24 mouse cellular contexts compared by ENCODE assay signal in genomic region chr11:120034306-120034705, GRCm38 (mm10). TPM values are rescaled to one million over a fixed set of nuclear protein-coding genes. Genes with fewer than 3 reads are reported as not detected.
A peak's percentile ranks its signal among the peaks of the same experiment; 100 is the strongest.
DNase-seq lines count a peak whose midpoint lies in the region; ATAC-seq and TF ChIP-seq lines count a peak whose summit lies in the region.
"Had no signal": no experiment of that assay in that cellular context is flagged by ENCODE, and none has a peak within 500 bp of the region (broad histone marks: within the 10 kb centered on the region; RNA-seq: fewer than 3 reads in every experiment).

No protein-coding gene starts in this region.

- no peak for TF ChIP-seq POLR2A in bone marrow, adult 2 months (IDR thresholded peaks at IDR 0.05; ENCODE audit: borderline replicate concordance, control insufficient read depth, low read depth, low read length)

- no peaks in the 10 kb centered on the region for H3K36me3 ChIP-seq in liver, embryonic 15.5 days (replicated peaks)
- H3K36me3 ChIP-seq in liver, embryonic 12.5 days = no peaks in the 10 kb centered on the region
- 0 out of 2 replicates have a peak, but pooled peaks cover 3% of the 10 kb centered on the region for H3K36me3 ChIP-seq in midbrain, postnatal 0 days (ENCODE audit: insufficient read depth, low read length)
- H3K36me3 ChIP-seq: embryonic facial prominence, embryonic 12.5 days; heart, embryonic 13.5 days; liver, embryonic 13.5 days had no signal

- no peak for DNase-seq in heart, postnatal 10 days
- no peak for DNase-seq in midbrain, postnatal 0 days (ENCODE audit: low spot score)
- DNase-seq: adrenal gland, postnatal 14 days; cerebellum, adult 8-10 months; heart, adult 11 months; heart, postnatal 36 days; kidney, adult 8-10 months; kidney, postnatal 25 days; layer of hippocampus, adult 9-11 months; liver, embryonic 13.5 days; thymus, adult 18-20 months; thymus, postnatal 4 days had no signal

- no peaks in the 10 kb centered on the region for H3K27me3 ChIP-seq in liver, embryonic 15.5 days
- no peaks in the 10 kb centered on the region; the same call in 1 of the 2 replicates for H3K27me3 ChIP-seq in liver, embryonic 12.5 days (replicated peaks)
- no peaks in the 10 kb centered on the region for H3K27me3 ChIP-seq in midbrain, postnatal 0 days (ENCODE audit: insufficient read depth, low read length)
- H3K27me3 ChIP-seq: embryonic facial prominence, embryonic 12.5 days; heart, embryonic 13.5 days; liver, embryonic 13.5 days; Patski had no signal

- no peak overlapping the region for H3K4me2 ChIP-seq in liver, embryonic 15.5 days
- H3K4me2 ChIP-seq in liver, embryonic 12.5 days = no peak overlapping the region
- H3K4me2 ChIP-seq in midbrain, postnatal 0 days (ENCODE audit: low read depth, low read length, poor library complexity, severe bottlenecking) = no peak overlapping the region
- H3K4me2 ChIP-seq: embryonic facial prominence, embryonic 12.5 days; heart, embryonic 13.5 days; liver, embryonic 13.5 days had no signal

- H3K4me1 ChIP-seq in liver, embryonic 15.5 days (replicated peaks) = peaks cover 7% of the 10 kb centered on the region; the same call in 1 of the 2 replicates
- H3K4me1 ChIP-seq in liver, embryonic 12.5 days = peaks cover 14% of the 10 kb centered on the region; the same call in 1 of the 2 replicates
- H3K4me1 ChIP-seq in bone marrow, adult 2 months (ENCODE audit: control insufficient read depth, insufficient read depth, low read length) = peaks cover 11% of the 10 kb centered on the region
- H3K4me1 ChIP-seq in midbrain, postnatal 0 days (ENCODE audit: insufficient read depth, low read length) = no peaks in the 10 kb centered on the region

- H3K9ac ChIP-seq in liver, embryonic 15.5 days = no peak overlapping the region
- H3K9ac ChIP-seq in liver, embryonic 12.5 days = no peak overlapping the region
- H3K9ac ChIP-seq in midbrain, postnatal 0 days (replicated peaks; ENCODE audit: low read length, poor library complexity, severe bottlenecking) = no peak overlapping the region
- H3K9ac ChIP-seq: embryonic facial prominence, embryonic 12.5 days; heart, embryonic 13.5 days; liver, embryonic 13.5 days had no signal

- 31% methylated on average over 3 of the region's 3 CpGs for WGBS in liver, embryonic 15.5 days (ENCODE audit: insufficient replicate concordance)
- WGBS in liver, embryonic 12.5 days (ENCODE audit: insufficient replicate concordance) = 32% methylated on average over 3 of the region's 3 CpGs
- WGBS in bone marrow, adult 2 months = 32% methylated on average over 3 of the region's 3 CpGs
- WGBS in midbrain, postnatal 0 days = 31% methylated on average over 3 of the region's 3 CpGs

- no peak for ATAC-seq in liver, embryonic 15.5 days (ENCODE audit: insufficient read depth)
- no peak for ATAC-seq in liver, embryonic 12.5 days
- ATAC-seq in granulocyte monocyte progenitor cell, adult 5-6 weeks (replicated peaks; ENCODE audit: poor library complexity, severe bottlenecking) = 0 out of 2 replicates have a peak, but pooled peaks have one; percentile 24
- ATAC-seq in megakaryocyte progenitor cell, adult 5-6 weeks (replicated peaks; ENCODE audit: poor library complexity) = peak; percentile 25; the same call in 1 of the 2 replicates
- no peak for ATAC-seq in midbrain, postnatal 0 days (ENCODE audit: low FRiP score)
- ATAC-seq: activated CD4-positive, CD25-positive, alpha-beta regulatory T cell, adult 4 months; hindbrain, embryonic 16.5 days; lung, postnatal 0 days; Patski had no signal

- no peak overlapping the region for H3K4me3 ChIP-seq in liver, embryonic 15.5 days (replicated peaks)
- H3K4me3 ChIP-seq in liver, embryonic 12.5 days = no peak overlapping the region
- no peak overlapping the region for H3K4me3 ChIP-seq in bone marrow, adult 2 months (replicated peaks; ENCODE audit: control insufficient read depth, low read depth, low read length)
- H3K4me3 ChIP-seq in midbrain, postnatal 0 days (ENCODE audit: low read depth, low read length) = no peak overlapping the region
- H3K4me3 ChIP-seq: embryonic facial prominence, embryonic 12.5 days; heart, embryonic 13.5 days; left cerebral cortex, adult 2 months; liver, embryonic 13.5 days had no signal

- TF ChIP-seq CTCF in bone marrow, adult 2 months (IDR thresholded peaks at IDR 0.05; ENCODE audit: control insufficient read depth, insufficient read depth, low read length) = no peak
- TF ChIP-seq CTCF in midbrain, postnatal 0 days (IDR thresholded peaks at IDR 0.05) = no peak

- intact Hi-C loops in heart, postnatal 10 days (cut with DNase I) = no loop called here

- no peaks in the 10 kb centered on the region for H3K9me3 ChIP-seq in liver, embryonic 15.5 days (replicated peaks)
- no peaks in the 10 kb centered on the region for H3K9me3 ChIP-seq in liver, embryonic 12.5 days (replicated peaks)
- H3K9me3 ChIP-seq in midbrain, postnatal 0 days (ENCODE audit: low read length) = no peaks in the 10 kb centered on the region
- H3K9me3 ChIP-seq: embryonic facial prominence, embryonic 12.5 days; heart, embryonic 13.5 days; liver, embryonic 13.5 days had no signal

- H3K27ac ChIP-seq in liver, embryonic 15.5 days (replicated peaks) = 0 out of 2 replicates have a peak overlapping the region, but pooled peaks have one; percentile 6
- H3K27ac ChIP-seq in liver, embryonic 12.5 days = no peak overlapping the region
- H3K27ac ChIP-seq in bone marrow, adult 2 months (ENCODE audit: control insufficient read depth, insufficient read depth, low read depth, low read length, poor library complexity) = peak overlapping the region; percentile 54
- H3K27ac ChIP-seq in midbrain, postnatal 0 days (ENCODE audit: low read depth, low read length) = no peak overlapping the region
- H3K27ac ChIP-seq: embryonic facial prominence, embryonic 12.5 days; heart, embryonic 13.5 days; left cerebral cortex, adult 2 months; liver, embryonic 13.5 days had no signal

RNA-seq across cellular contexts. Expression of gene Aatk, which starts 12.7 kb away (rescaled TPM):
- polyA plus RNA-seq in liver, embryonic 15.5 days (2015; fragmentation: Nextera tagmentation; extraction: Ambion mirVana) = 0.59 and 0.68 TPM in 2 replicates
- polyA plus RNA-seq in liver, embryonic 12.5 days (2016; fragmentation: Nextera tagmentation; extraction: Ambion mirVana) = 0.37 and 0.49 TPM in 2 replicates
- polyA plus RNA-seq in bone marrow, adult 2 months (2011; ENCODE audit: insufficient read depth, insufficient read length, low replicate concordance, missing spikeins) = 8.4 and 15.7 TPM in 2 replicates
- total RNA-seq in granulocyte monocyte progenitor cell, adult 5-6 weeks (2014; fragmentation: Nextera tagmentation) = 8.3 and 15.1 TPM in 2 replicates
- 5.2 and 8.3 TPM in 2 replicates for total RNA-seq in granulocyte monocyte progenitor cell, adult 5-6 weeks (2017)
- 4.7 and 6.3 TPM in 2 replicates for total RNA-seq in megakaryocyte progenitor cell, adult 5-6 weeks (2015)
- total RNA-seq in megakaryocyte progenitor cell, adult 5-6 weeks (2017) = 5.6 and 6.3 TPM in 2 replicates
- total RNA-seq in heart, postnatal 10 days (2021) = 1 to 10 TPM; 5.6 to 7.7 TPM
- 170 and 178 TPM in 2 replicates for total RNA-seq in midbrain, postnatal 0 days (2014; rRNA removed)
- polyA plus RNA-seq in midbrain, postnatal 0 days (2015; fragmentation: Nextera tagmentation; extraction: Ambion mirVana) = 44.9 and 46.9 TPM in 2 replicates
- polyA plus RNA-seq: activated CD4-positive, CD25-positive, alpha-beta regulatory T cell, adult 4 months had no signal

RNA-seq across cellular contexts. Expression of gene Cep131, which starts 52.3 kb away (rescaled TPM):
- polyA plus RNA-seq in liver, embryonic 15.5 days (2015; fragmentation: Nextera tagmentation; extraction: Ambion mirVana) = 4.2 and 4.6 TPM in 2 replicates
- polyA plus RNA-seq in liver, embryonic 12.5 days (2016; fragmentation: Nextera tagmentation; extraction: Ambion mirVana) = 10.5 and 11.4 TPM in 2 replicates
- 14.3 and 19.8 TPM in 2 replicates for polyA plus RNA-seq in bone marrow, adult 2 months (2011; ENCODE audit: insufficient read depth, insufficient read length, low replicate concordance, missing spikeins)
- 8.3 and 14.9 TPM in 2 replicates for total RNA-seq in granulocyte monocyte progenitor cell, adult 5-6 weeks (2014; fragmentation: Nextera tagmentation)
- total RNA-seq in granulocyte monocyte progenitor cell, adult 5-6 weeks (2017) = 11.3 and 23.8 TPM in 2 replicates
- 5.1 and 5.2 TPM in 2 replicates for total RNA-seq in megakaryocyte progenitor cell, adult 5-6 weeks (2015)
- total RNA-seq in megakaryocyte progenitor cell, adult 5-6 weeks (2017) = 12.3 and 19.3 TPM in 2 replicates
- total RNA-seq in heart, postnatal 10 days (2021) = 10 to 100 TPM; 10.6 to 13.6 TPM
- total RNA-seq in midbrain, postnatal 0 days (2014; rRNA removed) = 17.7 and 19.0 TPM in 2 replicates
- 25.4 and 27.7 TPM in 2 replicates for polyA plus RNA-seq in midbrain, postnatal 0 days (2015; fragmentation: Nextera tagmentation; extraction: Ambion mirVana)

Comparison
In these comparisons a context has a peak if more than half of its experiments do, and no peak if none do; other contexts are left out.
1. H3K27ac ChIP-seq: peak in liver, embryonic 15.5 days (single experiment) and bone marrow, adult 2 months (single experiment); none in liver, embryonic 12.5 days (single experiment) and midbrain, postnatal 0 days (single experiment).
2. ATAC-seq: peak in granulocyte monocyte progenitor cell, adult 5-6 weeks (single experiment) and megakaryocyte progenitor cell, adult 5-6 weeks (single experiment); none in liver, embryonic 15.5 days (single experiment), liver, embryonic 12.5 days (single experiment) and midbrain, postnatal 0 days (single experiment).
3. RNA of gene Aatk, which starts 12.7 kb away (total RNA-seq): 170 to 178 TPM in midbrain, postnatal 0 days; 5.2 to 15.1 TPM in granulocyte monocyte progenitor cell, adult 5-6 weeks, 5.6 to 7.7 TPM in heart, postnatal 10 days and 4.7 to 6.3 TPM in megakaryocyte progenitor cell, adult 5-6 weeks; every median in the first group is over 10 times any median in the second.